Mouse (Mus musculus): Measurements from ENCODE around the gene Eif2d. TPM values are rescaled to one million over a fixed set of nuclear protein-coding genes. Genes with fewer than 3 reads are reported as not detected.

The Eif2d gene
- polyA plus RNA-seq, 1 experiment: 33.3 TPM

DNA sequence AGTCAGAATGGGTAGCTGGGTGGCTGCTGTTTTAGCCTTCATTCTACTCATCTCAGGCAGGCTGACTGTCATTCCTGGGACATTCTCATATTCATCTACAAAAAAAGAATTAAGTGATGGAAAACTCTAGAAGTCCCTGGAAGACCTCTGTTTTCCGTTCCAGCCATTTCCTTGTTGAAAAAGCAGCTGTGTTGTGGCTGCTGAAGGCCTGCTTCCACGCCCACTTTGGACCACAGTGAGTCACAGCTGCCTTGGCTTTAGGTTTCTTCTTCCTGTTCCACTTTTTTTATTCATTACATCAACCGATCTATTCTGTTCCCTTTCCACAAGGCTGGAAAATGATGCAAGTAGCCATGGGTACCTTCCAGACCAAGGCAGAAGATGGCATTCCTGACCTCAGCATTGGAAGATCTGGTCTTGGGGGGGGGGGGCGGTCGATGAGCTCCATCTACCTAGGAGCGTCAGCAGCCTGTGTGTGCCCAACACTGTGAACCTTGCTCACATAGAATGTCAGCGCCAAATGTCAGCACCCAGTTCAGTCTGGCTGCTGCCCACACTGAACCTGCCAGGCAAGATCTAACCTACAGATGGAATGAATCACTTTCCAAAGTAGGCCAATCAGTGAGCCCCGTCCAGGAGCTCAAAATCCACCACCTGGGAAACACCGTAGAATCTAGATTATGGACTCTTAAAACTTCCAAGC is 31.4 kb downstream of the Eif2d start:
- H3K36me3 ChIP-seq (ENCODE audit: control insufficient read depth, insufficient read depth): no peaks in the 10 kb centered on the region
- TF ChIP-seq MAX (IDR thresholded peaks at IDR 0.05): no peak
- TF ChIP-seq CEBPB (IDR thresholded peaks at IDR 0.05; ENCODE audit: low read depth): peak; percentile 53
- TF ChIP-seq MYOD1 (IDR thresholded peaks at IDR 0.05; ENCODE audit: control insufficient read depth, insufficient read length, low read depth): peak; percentile 44
- peak; percentile 51 for TF ChIP-seq FOSL1 (IDR thresholded peaks at IDR 0.05; ENCODE audit: insufficient read depth, low read length, poor library complexity, severe bottlenecking)
- no peak for TF ChIP-seq USF1 (IDR thresholded peaks at IDR 0.05; ENCODE audit: low read depth)
- TF ChIP-seq CTCF (IDR thresholded peaks at IDR 0.05; ENCODE audit: control insufficient read depth, insufficient read depth, insufficient read length): no peak
- H3K4me3 ChIP-seq (ENCODE audit: insufficient read depth, poor library complexity, severe bottlenecking): no peak overlapping the region
- no peaks in the 10 kb centered on the region for H3K27me3 ChIP-seq (ENCODE audit: control insufficient read depth, insufficient read depth, insufficient read length)
- H3K79me2 ChIP-seq (ENCODE audit: control insufficient read depth, insufficient read depth): no peaks in the 10 kb centered on the region
- H3K79me3 ChIP-seq (ENCODE audit: low read depth): no peaks in the 10 kb centered on the region
- H3ac ChIP-seq (ENCODE audit: control insufficient read depth, insufficient read length, low read depth): no peak overlapping the region

DNA sequence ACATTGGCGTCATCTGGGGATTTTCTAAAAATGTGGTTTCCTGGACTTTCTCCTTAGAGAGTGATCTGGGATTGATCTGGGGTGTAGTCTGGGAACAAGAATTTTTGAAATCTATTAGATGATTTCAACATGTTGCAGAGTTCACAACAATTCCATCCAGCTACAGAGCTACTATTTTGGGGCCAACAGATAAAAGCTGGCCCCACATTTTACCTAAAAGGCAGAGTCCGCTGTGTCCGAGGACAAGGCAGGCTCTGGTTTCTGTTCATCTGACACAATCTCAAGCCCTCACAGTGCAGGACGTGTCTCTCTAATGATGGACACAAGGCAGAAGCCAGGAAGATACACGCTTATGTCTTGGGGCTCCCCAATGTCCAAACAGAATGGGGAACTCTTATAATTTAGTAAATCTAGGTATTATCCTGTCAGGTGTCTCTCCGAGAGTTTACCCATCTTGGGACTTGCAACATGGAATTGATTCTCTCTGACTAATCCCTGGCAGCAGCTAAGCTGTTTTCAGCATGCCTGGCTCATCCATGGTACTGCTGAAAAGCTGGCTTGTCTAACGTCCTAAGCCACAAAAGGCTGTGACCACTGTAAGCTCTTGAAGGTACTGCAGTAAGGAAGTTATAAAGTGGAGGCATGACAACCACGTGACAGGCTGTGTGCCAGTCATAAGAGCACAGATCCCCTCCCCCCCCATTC is 32.1 kb downstream of the Eif2d start:
- H3K79me3 ChIP-seq (ENCODE audit: low read depth): no peaks in the 10 kb centered on the region
- TF ChIP-seq MYOG (IDR thresholded peaks at IDR 0.05; ENCODE audit: control insufficient read depth, extremely low read depth, insufficient read length) (no peak), MYOD1 (IDR thresholded peaks at IDR 0.05; ENCODE audit: control insufficient read depth, insufficient read length, low read depth) (no peak), CTCF (IDR thresholded peaks at IDR 0.05; ENCODE audit: control insufficient read depth, insufficient read depth, insufficient read length) (no peak), USF1 (IDR thresholded peaks at IDR 0.05; ENCODE audit: low read depth) (no peak), MAX (IDR thresholded peaks at IDR 0.05) (no peak), CEBPB (IDR thresholded peaks at IDR 0.05; ENCODE audit: low read depth) (no peak), FOSL1 (IDR thresholded peaks at IDR 0.05; ENCODE audit: insufficient read depth, low read length, poor library complexity, severe bottlenecking) (no peak)
- no peak overlapping the region for H3K4me3 ChIP-seq (ENCODE audit: insufficient read depth, poor library complexity, severe bottlenecking)
- no peaks in the 10 kb centered on the region for H3K36me3 ChIP-seq (ENCODE audit: control insufficient read depth, insufficient read depth)
- H3K27me3 ChIP-seq (ENCODE audit: control insufficient read depth, insufficient read depth, insufficient read length): no peaks in the 10 kb centered on the region
- H3ac ChIP-seq (ENCODE audit: control insufficient read depth, insufficient read length, low read depth): no peak overlapping the region
- H3K79me2 ChIP-seq (ENCODE audit: control insufficient read depth, insufficient read depth): no peaks in the 10 kb centered on the region

DNA sequence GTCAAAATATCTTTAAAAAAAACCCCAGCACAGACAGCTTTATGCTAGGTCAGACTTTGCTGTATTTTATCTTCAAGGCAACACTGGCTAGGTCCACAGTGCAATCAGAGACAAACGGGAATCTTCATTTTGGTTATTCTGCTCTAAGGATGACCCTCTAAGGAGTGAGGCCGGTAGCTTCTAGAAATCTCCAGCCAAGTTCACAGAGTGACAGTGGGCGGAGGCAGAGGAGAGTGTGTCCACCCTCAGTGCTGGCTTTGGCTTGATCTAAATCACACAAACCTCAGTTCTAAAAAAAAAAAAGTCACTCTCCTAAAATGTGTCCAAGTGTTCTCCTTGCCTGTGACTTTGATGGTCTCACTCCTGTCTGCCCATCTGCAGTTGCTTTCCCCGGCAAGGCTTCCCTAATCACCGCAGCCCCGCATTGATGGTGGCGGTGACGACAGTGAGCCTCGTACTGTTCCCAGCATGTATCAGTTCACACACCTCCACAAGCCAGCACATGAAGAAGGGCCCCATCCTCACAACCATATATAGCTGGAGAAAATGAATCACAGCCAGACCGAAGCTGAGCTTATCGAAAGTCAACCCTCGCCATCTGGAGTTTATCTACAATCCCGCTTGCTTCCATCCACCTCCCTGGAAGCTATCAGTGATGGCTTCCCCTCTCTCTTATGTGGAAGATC is 33.0 kb downstream of the Eif2d start:
- Histone ChIP-seq H3K27me3 (ENCODE audit: control insufficient read depth, insufficient read depth, insufficient read length) (no peaks in the 10 kb centered on the region), H3K79me3 (ENCODE audit: low read depth) (no peaks in the 10 kb centered on the region)
- TF ChIP-seq MYOG (IDR thresholded peaks at IDR 0.05; ENCODE audit: control insufficient read depth, extremely low read depth, insufficient read length): no peak
- no peak for TF ChIP-seq MAX (IDR thresholded peaks at IDR 0.05)
- no peak for TF ChIP-seq FOSL1 (IDR thresholded peaks at IDR 0.05; ENCODE audit: insufficient read depth, low read length, poor library complexity, severe bottlenecking)
- TF ChIP-seq USF1 (IDR thresholded peaks at IDR 0.05; ENCODE audit: low read depth): no peak
- no peak for TF ChIP-seq MYOD1 (IDR thresholded peaks at IDR 0.05; ENCODE audit: control insufficient read depth, insufficient read length, low read depth)
- TF ChIP-seq CTCF (IDR thresholded peaks at IDR 0.05; ENCODE audit: control insufficient read depth, insufficient read depth, insufficient read length): no peak
- TF ChIP-seq CEBPB (IDR thresholded peaks at IDR 0.05; ENCODE audit: low read depth): no peak

DNA sequence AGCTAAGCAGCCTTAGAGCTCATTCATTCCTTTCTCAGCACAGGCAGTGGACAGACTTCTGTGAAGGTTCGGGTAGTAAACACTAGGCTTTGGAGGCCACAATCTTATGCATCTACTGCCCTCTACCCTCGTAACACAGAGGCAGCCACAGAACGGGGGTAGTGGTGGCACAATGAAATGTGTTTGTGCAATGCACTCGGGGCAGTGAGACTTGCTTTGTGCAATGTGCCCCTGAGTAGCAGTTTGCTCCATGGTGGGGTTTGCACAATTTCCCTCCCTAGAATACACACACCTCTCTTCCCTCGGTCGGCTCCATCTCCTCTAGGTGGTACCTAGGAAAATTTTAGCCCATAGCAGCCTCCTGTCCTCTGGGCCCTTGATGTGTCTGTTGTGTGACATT is 34.0 kb downstream of the Eif2d start:
- Histone ChIP-seq H3K4me3 (ENCODE audit: insufficient read depth, poor library complexity, severe bottlenecking) (no peak overlapping the region), H3K36me3 (ENCODE audit: control insufficient read depth, insufficient read depth) (no peaks in the 10 kb centered on the region), H3K79me3 (ENCODE audit: low read depth) (no peaks in the 10 kb centered on the region), H3K27me3 (ENCODE audit: control insufficient read depth, insufficient read depth, insufficient read length) (no peaks in the 10 kb centered on the region), H3ac (ENCODE audit: control insufficient read depth, insufficient read length, low read depth) (no peak overlapping the region), H3K79me2 (ENCODE audit: control insufficient read depth, insufficient read depth) (no peaks in the 10 kb centered on the region)
- no peak for TF ChIP-seq CTCF (IDR thresholded peaks at IDR 0.05; ENCODE audit: control insufficient read depth, insufficient read depth, insufficient read length)

More for the DNA sequence above, 33.0 kb downstream of the Eif2d start:
- H3K79me2 ChIP-seq (ENCODE audit: control insufficient read depth, insufficient read depth): no peaks in the 10 kb centered on the region
- no peak overlapping the region for H3ac ChIP-seq (ENCODE audit: control insufficient read depth, insufficient read length, low read depth)
- H3K36me3 ChIP-seq (ENCODE audit: control insufficient read depth, insufficient read depth): no peaks in the 10 kb centered on the region
- H3K4me3 ChIP-seq (ENCODE audit: insufficient read depth, poor library complexity, severe bottlenecking): no peak overlapping the region

DNA sequence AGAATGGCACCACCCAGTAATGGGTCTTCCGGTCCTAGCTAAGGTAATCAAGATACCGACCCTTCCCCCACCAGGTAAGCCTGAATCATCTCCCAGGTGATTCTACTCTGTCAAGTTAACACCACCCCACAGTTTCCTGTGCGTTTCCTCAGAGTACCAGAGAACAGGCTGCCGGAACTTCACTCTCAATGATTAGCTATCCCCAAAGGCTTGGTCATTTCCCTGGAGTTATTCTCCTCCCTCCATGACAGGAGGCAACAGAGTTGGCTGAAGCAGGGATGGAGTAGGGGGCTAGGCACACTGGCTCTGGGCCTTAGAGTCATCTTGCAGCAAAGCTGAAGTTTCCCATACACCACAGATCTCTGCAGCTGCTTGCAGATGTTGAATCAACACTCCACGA is 34.9 kb downstream of the Eif2d start:
- H3K79me3 ChIP-seq (ENCODE audit: low read depth): no peaks in the 10 kb centered on the region
- H3K79me2 ChIP-seq (ENCODE audit: control insufficient read depth, insufficient read depth): no peaks in the 10 kb centered on the region
- H3ac ChIP-seq (ENCODE audit: control insufficient read depth, insufficient read length, low read depth): no peak overlapping the region
- no peaks in the 10 kb centered on the region for H3K36me3 ChIP-seq (ENCODE audit: control insufficient read depth, insufficient read depth)
- no peak for TF ChIP-seq CEBPB (IDR thresholded peaks at IDR 0.05; ENCODE audit: low read depth)
- no peak for TF ChIP-seq MYOD1 (IDR thresholded peaks at IDR 0.05; ENCODE audit: control insufficient read depth, insufficient read length, low read depth)
- no peak for TF ChIP-seq USF1 (IDR thresholded peaks at IDR 0.05; ENCODE audit: low read depth)
- no peak for TF ChIP-seq CTCF (IDR thresholded peaks at IDR 0.05; ENCODE audit: control insufficient read depth, insufficient read depth, insufficient read length)
- no peak for TF ChIP-seq MYOG (IDR thresholded peaks at IDR 0.05; ENCODE audit: control insufficient read depth, extremely low read depth, insufficient read length)
- no peak for TF ChIP-seq MAX (IDR thresholded peaks at IDR 0.05)
- TF ChIP-seq FOSL1 (IDR thresholded peaks at IDR 0.05; ENCODE audit: insufficient read depth, low read length, poor library complexity, severe bottlenecking): no peak
- H3K4me3 ChIP-seq (ENCODE audit: insufficient read depth, poor library complexity, severe bottlenecking): no peak overlapping the region
- no peaks in the 10 kb centered on the region for H3K27me3 ChIP-seq (ENCODE audit: control insufficient read depth, insufficient read depth, insufficient read length)

All from C2C12 (cell line).